Mouse (Mus musculus) T-helper 2 cell (primary cell): ENCODE results near the gene Hebp1.

Experiments
- in situ Hi-C: fragments of 300-600 bp; cut with MboI, MseI; formaldehyde crosslinking; loops from one replicate; pipeline ENCODE4 v1.15.1; 2025; ENCODE audit warnings: high pct_unique_total_duplicates

Gene Hebp1

GRCm38 (mm10) chr6:135197921-135198532, at the start of gene Hebp1, which contains the start of gene Fam234b:
Gene Hebp1, minus strand, starts transcription at chr6:135198022.
Gene Fam234b, plus strand, starts transcription at chr6:135197977.
- in situ Hi-C loops = no loop called here

- in situ Hi-C loops = loop anchor here (10.0 kb wide), 1 partner anchor 159 kb away; no protein-coding TSS in a partner anchor
Measured at GRCm38 (mm10) chr6:135245586-135245985, 47.8 kb upstream of the Hebp1 start.

- in situ Hi-C loops = loop anchor here (10.0 kb wide), 1 partner anchor 164 kb away; no protein-coding TSS in a partner anchor
Measured at GRCm38 (mm10) chr6:135240361-135240760, 42.5 kb upstream of the Hebp1 start.

GRCm38 (mm10) chr6:135238211-135238610, 40.4 kb upstream of the Hebp1 start:
- in situ Hi-C loops = no loop called here

- in situ Hi-C loops = no loop called here
Measured at GRCm38 (mm10) chr6:135237326-135237725, 39.5 kb upstream of the Hebp1 start.

- in situ Hi-C loops = no loop called here
Measured at GRCm38 (mm10) chr6:135236576-135236975, 38.8 kb upstream of the Hebp1 start.

GRCm38 (mm10) chr6:135235742-135236141, 37.9 kb upstream of the Hebp1 start:
- in situ Hi-C loops = no loop called here

- in situ Hi-C loops = no loop called here
Measured at GRCm38 (mm10) chr6:135232443-135233182, 34.8 kb upstream of the Hebp1 start.

GRCm38 (mm10) chr6:135230586-135230985, 32.8 kb upstream of the Hebp1 start:
- in situ Hi-C loops = no loop called here

GRCm38 (mm10) chr6:135228465-135228941, 30.7 kb upstream of the Hebp1 start:
- in situ Hi-C loops = no loop called here

GRCm38 (mm10) chr6:135223786-135224416, 26.1 kb upstream of the Hebp1 start:
- in situ Hi-C loops = no loop called here

- in situ Hi-C loops = no loop called here
Measured at GRCm38 (mm10) chr6:135219916-135220315, 22.1 kb upstream of the Hebp1 start.

- in situ Hi-C loops = no loop called here
Measured at GRCm38 (mm10) chr6:135218330-135218729, 20.5 kb upstream of the Hebp1 start.

- in situ Hi-C loops = no loop called here
Measured at GRCm38 (mm10) chr6:135212666-135213065, 14.8 kb upstream of the Hebp1 start.

GRCm38 (mm10) chr6:135211169-135211568, 13.3 kb upstream of the Hebp1 start:
- in situ Hi-C loops = no loop called here

- in situ Hi-C loops = no loop called here
Measured at GRCm38 (mm10) chr6:135206909-135207308, 9.1 kb upstream of the Hebp1 start.

- in situ Hi-C loops = no loop called here
Measured at GRCm38 (mm10) chr6:135205802-135206201, 8.0 kb upstream of the Hebp1 start.

- in situ Hi-C loops = no loop called here
Measured at GRCm38 (mm10) chr6:135204869-135205268, 7.0 kb upstream of the Hebp1 start.

- in situ Hi-C loops = no loop called here
Measured at GRCm38 (mm10) chr6:135203737-135204136, 5.9 kb upstream of the Hebp1 start.

- in situ Hi-C loops = no loop called here
Measured at GRCm38 (mm10) chr6:135202668-135203067, 4.8 kb upstream of the Hebp1 start.

GRCm38 (mm10) chr6:135200122-135200957, 2.5 kb upstream of the Hebp1 start:
- in situ Hi-C loops = no loop called here
